Mouse (Mus musculus) lung, postnatal 0 days (tissue): Measurements from ENCODE around the gene Pik3r1. TPM values are rescaled to one million over a fixed set of nuclear protein-coding genes. Genes with fewer than 3 reads are reported as not detected.

Source experiments
- ATAC-seq: fragments of 200-750 bp; cut with Nextera tagmentation; 2 replicates; pipeline ENCODE4 v1.8.0; 2017; ENCODE audit warnings: moderate library complexity
- DNase-seq: peaks from one replicate; pipeline ENCODE4 v3.0.0-alpha.2; 2016; ENCODE audit warnings: low spot score
- H3K27ac ChIP-seq: fragments of 300-500 bp; sonication (generic); 2 replicates; pipeline ENCODE4 v1.5.1; 2014; ENCODE audit warnings: antibody characterized with exemption, mild to moderate bottlenecking, low read length, mixed read lengths
- H3K27me3 ChIP-seq: fragments of 300-500 bp; sonication (generic); replicated peaks from 2 replicates; pipeline ENCODE4 v1.6.1; 2014; ENCODE audit warnings: low read length, mixed read lengths; ENCODE audit not compliant: insufficient read depth
- H3K36me3 ChIP-seq: fragments of 300-500 bp; sonication (generic); 2 replicates; pipeline ENCODE4 v1.6.1; 2014; ENCODE audit warnings: low read length, mixed read lengths; ENCODE audit not compliant: insufficient read depth
- H3K4me1 ChIP-seq: fragments of 300-500 bp; sonication (generic); 2 replicates; pipeline ENCODE4 v1.6.1; 2014; ENCODE audit warnings: antibody characterized with exemption, low read depth, low read length, mixed read lengths; ENCODE audit not compliant: insufficient read depth
- H3K4me2 ChIP-seq: fragments of 300-500 bp; sonication (generic); replicated peaks from 2 replicates; pipeline ENCODE4 v1.6.1; 2014; ENCODE audit warnings: low read depth, mild to moderate bottlenecking, low read length, moderate library complexity, mixed read lengths
- H3K4me3 ChIP-seq: fragments of 300-500 bp; sonication (generic); 2 replicates; pipeline ENCODE4 v1.5.1; 2014; ENCODE audit warnings: low read depth, low read length
- H3K9ac ChIP-seq: fragments of 300-500 bp; sonication (generic); replicated peaks from 2 replicates; pipeline ENCODE4 v1.6.1; 2014; ENCODE audit warnings: low read depth, mild to moderate bottlenecking
- H3K9me3 ChIP-seq: fragments of 300-500 bp; sonication (generic); 2 replicates; pipeline ENCODE4 v1.6.1; 2016; ENCODE audit warnings: low read length, mixed read lengths
- CTCF ChIP-seq: IDR thresholded peaks from 2 replicates; pipeline ENCODE4 v1.5.1; 2016; ENCODE audit warnings: antibody characterized with exemption, mild to moderate bottlenecking
- EP300 ChIP-seq: IDR thresholded peaks from 2 replicates; pipeline ENCODE4 v1.6.1; 2016; ENCODE audit warnings: antibody characterized with exemption, mild to moderate bottlenecking, control low read depth
- WGBS: fragments of 180-500 bp; shearing (Covaris S2); extraction: QIAGEN DNeasy Blood & Tissue Kit; methylation state at CpG from one replicate; pipeline ENCODE4 v1.1.7; 2014; 5-methylcytosine and 5-hydroxymethylcytosine counted together
- polyA plus RNA-seq: library from polyadenylated mRNA; unstranded; fragments of >200 nt; fragmentation: Nextera tagmentation; extraction: Ambion mirVana; gene quantifications from 2 replicates; pipeline ENCODE4 v1.2.1, GENCODE M21; 2015

Pik3r1 gene
- polyA plus RNA-seq, 1 experiment from 2014 or later, result 28.1 TPM

GRCm38 (mm10) chr13:101768630-101768991 lies 594 bp upstream of the Pik3r1 start:
- ATAC-seq, result peak; percentile 68
- TF ChIP-seq CTCF (peak; percentile 57), EP300 (no peak)
- peak overlapping the region; percentile 76 for H3K9ac ChIP-seq
- WGBS, result 1% methylated on average over 17 of the region's 17 CpGs
- peak overlapping the region; percentile 92 for H3K4me3 ChIP-seq
- H3K27me3 ChIP-seq, result no peaks in the 10 kb centered on the region
- H3K4me2 ChIP-seq, result peak overlapping the region; percentile 94
- peaks cover 12% of the 10 kb centered on the region for H3K4me1 ChIP-seq
- peak; percentile 94 for DNase-seq
- H3K27ac ChIP-seq, result peak overlapping the region; percentile 96
- no peaks in the 10 kb centered on the region for H3K9me3 ChIP-seq
- H3K36me3 ChIP-seq, result no peaks in the 10 kb centered on the region

GRCm38 (mm10) chr13:101767013-101767808 lies 806 bp downstream of the Pik3r1 start:
- Histone ChIP-seq H3K9ac (peak overlapping the region; percentile 98), H3K4me1 (peaks cover 23% of the 10 kb centered on the region), H3K9me3 (no peaks in the 10 kb centered on the region), H3K36me3 (no peaks in the 10 kb centered on the region), H3K27me3 (no peaks in the 10 kb centered on the region), H3K27ac (peak overlapping the region; percentile 96), H3K4me2 (peak overlapping the region; percentile 74), H3K4me3 (peak overlapping the region; percentile 92)
- 2% methylated on average over 60 of the region's 60 CpGs for WGBS
- DNase-seq (peak; percentile 62), ATAC-seq (peak; percentile 8)
- TF ChIP-seq CTCF (no peak), EP300 (no peak)

GRCm38 (mm10) chr13:101766605-101767012 lies 1.4 kb downstream of the Pik3r1 start:
- peak overlapping the region; percentile 74 for H3K4me2 ChIP-seq
- no peaks in the 10 kb centered on the region for H3K27me3 ChIP-seq
- H3K4me1 ChIP-seq, result peaks cover 27% of the 10 kb centered on the region
- peak overlapping the region; percentile 98 for H3K9ac ChIP-seq
- ATAC-seq (no peak), DNase-seq (peak; percentile 28)
- WGBS, result 0% methylated on average over 5 of the region's 5 CpGs
- H3K9me3 ChIP-seq, result no peaks in the 10 kb centered on the region
- peak overlapping the region; percentile 92 for H3K4me3 ChIP-seq
- no peaks in the 10 kb centered on the region for H3K36me3 ChIP-seq
- TF ChIP-seq EP300 (no peak), CTCF (no peak)
- peak overlapping the region; percentile 96 for H3K27ac ChIP-seq

GRCm38 (mm10) chr13:101765976-101766375 lies 2.0 kb downstream of the Pik3r1 start:
- H3K36me3 ChIP-seq, result no peaks in the 10 kb centered on the region
- H3K9me3 ChIP-seq, result no peaks in the 10 kb centered on the region
- no peaks in the 10 kb centered on the region for H3K27me3 ChIP-seq
- H3K9ac ChIP-seq, result peak overlapping the region; percentile 98
- WGBS, result 6% methylated on average over 3 of the region's 3 CpGs
- peaks cover 32% of the 10 kb centered on the region for H3K4me1 ChIP-seq
- TF ChIP-seq CTCF (no peak), EP300 (no peak)
- peak overlapping the region; percentile 74 for H3K4me2 ChIP-seq
- 0 out of 2 replicates have a peak overlapping the region, but pooled peaks have one; percentile 12 for H3K27ac ChIP-seq
- no peak for ATAC-seq
- H3K4me3 ChIP-seq, result peak overlapping the region; percentile 92
- peak; percentile 33 for DNase-seq

GRCm38 (mm10) chr13:101764111-101764510 lies 3.9 kb downstream of the Pik3r1 start:
- no peak overlapping the region for H3K9ac ChIP-seq
- H3K9me3 ChIP-seq, result no peaks in the 10 kb centered on the region
- peak overlapping the region; percentile 44 for H3K4me2 ChIP-seq
- no peak for DNase-seq
- H3K27ac ChIP-seq, result 0 out of 2 replicates have a peak overlapping the region, but pooled peaks have one; percentile 1
- no peak for ATAC-seq
- no peak for TF ChIP-seq CTCF
- no peak for TF ChIP-seq EP300
- peak overlapping the region; percentile 14; the same call in 1 of the 2 replicates for H3K4me3 ChIP-seq
- H3K4me1 ChIP-seq, result peaks cover 46% of the 10 kb centered on the region
- no peaks in the 10 kb centered on the region for H3K36me3 ChIP-seq
- H3K27me3 ChIP-seq, result no peaks in the 10 kb centered on the region
- WGBS, result 62% methylated on average over 5 of the region's 5 CpGs

- peaks cover 50% of the 10 kb centered on the region for H3K4me1 ChIP-seq
- no peak for ATAC-seq
- H3K27ac ChIP-seq, result 0 out of 2 replicates have a peak overlapping the region, but pooled peaks have one; percentile 1
- no peaks in the 10 kb centered on the region for H3K36me3 ChIP-seq
- H3K4me2 ChIP-seq, result peak overlapping the region; percentile 44
- H3K4me3 ChIP-seq, result peak overlapping the region; percentile 14; the same call in 1 of the 2 replicates
- H3K9ac ChIP-seq, result no peak overlapping the region
- DNase-seq, result no peak
- H3K27me3 ChIP-seq, result no peaks in the 10 kb centered on the region
- no peaks in the 10 kb centered on the region for H3K9me3 ChIP-seq
- TF ChIP-seq CTCF, result no peak
- TF ChIP-seq EP300, result no peak
- WGBS, result 61% methylated on average over 9 of the region's 9 CpGs
Measured at GRCm38 (mm10) chr13:101763676-101764075, 4.3 kb downstream of the Pik3r1 start.
